ENCODE assay signal across 7 mouse cellular contexts in the genomic region with DNA sequence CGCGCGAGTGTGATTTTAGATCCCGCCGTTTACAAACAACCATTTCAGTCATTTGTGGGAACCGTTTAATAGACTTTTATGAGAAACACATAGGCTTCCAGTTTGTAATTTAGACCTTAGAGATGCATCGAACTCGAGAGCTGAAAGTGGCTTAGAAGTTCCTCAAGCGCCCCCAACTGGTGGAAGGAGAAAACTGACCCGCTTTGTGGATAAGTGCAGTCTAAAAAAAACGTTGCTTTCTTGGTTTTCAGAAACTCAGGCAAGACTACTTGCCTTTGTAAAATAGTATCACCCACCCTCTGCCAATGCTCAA. TPM values are rescaled to one million over a fixed set of nuclear protein-coding genes. Genes with fewer than 3 reads are reported as not detected.
DNase-seq lines count a peak whose midpoint lies in the region; ATAC-seq lines count a peak whose summit lies in the region.

No protein-coding gene starts in this region.

- DNase-seq in adrenal gland, adult (ENCODE audit: inconsistent age in 2 of 2, low spot score in 1 of 2) = peak; percentile 53 to 89
- DNase-seq in cerebellum, postnatal 36 days = peak; percentile 52 to 63
- DNase-seq in gastrocnemius, adult 18-20 months (ENCODE audit: low spot score) = peak; percentile 73
- peak; percentile 83 to 87 for DNase-seq in left cerebral cortex, postnatal 14 days (ENCODE audit: low spot score in 2 of 2)
- DNase-seq in right cerebral cortex, postnatal 4 days = peak; percentile 73

- peak; percentile 60 for ATAC-seq in inflammation-experienced regulatory T-cells, adult 6 months
- ATAC-seq in megakaryocyte progenitor cell, adult 5-6 weeks (replicated peaks; ENCODE audit: poor library complexity) = peak; percentile 72

- intact Hi-C loops in left cerebral cortex, postnatal 14 days (cut with DNase I) = loop anchor here (5.0 to 10.0 kb wide), 9 partner anchors 87 to 1877 kb away; a partner anchor contains a TSS

RNA-seq across cellular contexts. Expression of a gene that starts 0.9 kb away (rescaled TPM):
- 10 to 100 TPM; 13.7 to 15.2 TPM for total RNA-seq in gastrocnemius, adult 18-20 months (2021)
- under 1 TPM in 2 of 3 experiments, not detected in 1; 0.21 to 0.22 TPM for polyA plus RNA-seq in inflammation-experienced regulatory T-cells, adult 6 months (2017; shearing (Covaris generic))
- under 1 TPM; 0.66 to 0.79 TPM for total RNA-seq in left cerebral cortex, postnatal 14 days (2021)
- total RNA-seq in megakaryocyte progenitor cell, adult 5-6 weeks (2015) = 0.07 TPM in 1 of 2 replicates, not detected in the other
- total RNA-seq in megakaryocyte progenitor cell, adult 5-6 weeks (2017) = 0.14 TPM in 1 of 2 replicates, not detected in the other

Comparison
In these comparisons a context has a peak if more than half of its experiments do, and no peak if none do; other contexts are left out.
1. Peak in every context shown above with its lines: DNase-seq and ATAC-seq.
2. RNA of a gene that starts 0.9 kb away (total RNA-seq): 13.7 to 15.2 TPM in gastrocnemius, adult 18-20 months; 0.66 to 0.79 TPM in left cerebral cortex, postnatal 14 days and 0.07 to 0.14 TPM in megakaryocyte progenitor cell, adult 5-6 weeks; every median in the first group is over 4 times any median in the second.